Mouse (Mus musculus) limb, embryonic 14.5 days (tissue): ENCODE results near the gene C530025M09Rik. TPM values are rescaled to one million over a fixed set of nuclear protein-coding genes. Genes with fewer than 3 reads are reported as not detected.

ENCODE experiments used
- ATAC-seq: fragments of 200-750 bp; cut with Nextera tagmentation; 2 replicates; pipeline ENCODE4 v1.8.0; 2017; ENCODE audit warnings: low read depth, moderate number of reproducible peaks, moderate TSS enrichment; ENCODE audit not compliant: low FRiP score
- DNase-seq: peaks from one replicate; pipeline ENCODE4 v3.0.0-alpha.2; 2015; ENCODE audit warnings: low spot score
- H3K27ac ChIP-seq: fragments of 300-500 bp; sonication (generic); replicated peaks from 2 replicates; pipeline ENCODE4 v1.5.1; 2014; ENCODE audit warnings: low read depth, mild to moderate bottlenecking, low read length, moderate library complexity, mixed read lengths
- H3K27me3 ChIP-seq: fragments of 300-500 bp; sonication (generic); 2 replicates; pipeline ENCODE4 v1.6.1; 2014; ENCODE audit warnings: low read length, mixed read lengths; ENCODE audit not compliant: control insufficient read depth, insufficient read depth
- H3K36me3 ChIP-seq: fragments of 300-500 bp; sonication (generic); 2 replicates; pipeline ENCODE4 v1.6.1; 2014; ENCODE audit warnings: mild to moderate bottlenecking, low read length, moderate library complexity, mixed read lengths; ENCODE audit not compliant: control insufficient read depth, insufficient read depth
- H3K4me1 ChIP-seq: fragments of 300-500 bp; sonication (generic); 2 replicates; pipeline ENCODE4 v1.6.1; 2014; ENCODE audit warnings: antibody characterized with exemption, low read length, mixed read lengths; ENCODE audit not compliant: control insufficient read depth, insufficient read depth
- H3K4me2 ChIP-seq: fragments of 300-500 bp; sonication (generic); replicated peaks from 2 replicates; pipeline ENCODE4 v1.6.1; 2014; ENCODE audit warnings: low read depth, mild to moderate bottlenecking, low read length, moderate library complexity; ENCODE audit not compliant: severe bottlenecking
- H3K4me3 ChIP-seq: fragments of 300-500 bp; sonication (generic); replicated peaks from 2 replicates; pipeline ENCODE4 v1.5.1; 2014; ENCODE audit warnings: low read length
- H3K9ac ChIP-seq: fragments of 300-500 bp; sonication (generic); 2 replicates; pipeline ENCODE4 v1.6.1; 2014; ENCODE audit warnings: mild to moderate bottlenecking, low read depth, low read length, moderate library complexity; ENCODE audit not compliant: severe bottlenecking
- H3K9me3 ChIP-seq: fragments of 300-500 bp; sonication (generic); 2 replicates; pipeline ENCODE4 v1.6.1; 2016; ENCODE audit warnings: low read length; ENCODE audit not compliant: control insufficient read depth
- POLR2A ChIP-seq: fragments of 200-500 bp; IDR thresholded peaks from 2 replicates; pipeline ENCODE4 v1.8.0; 2012; ENCODE audit warnings: inconsistent platforms, mild to moderate bottlenecking, moderate library complexity, borderline replicate concordance; ENCODE audit not compliant: insufficient read depth, insufficient read length; ENCODE audit errors: extremely low read depth
- WGBS: fragments of 180-500 bp; shearing (Covaris S2); extraction: QIAGEN DNeasy Blood & Tissue Kit; methylation state at CpG from one replicate; pipeline ENCODE4 v1.1.7; 2014; 5-methylcytosine and 5-hydroxymethylcytosine counted together
- polyA plus RNA-seq, 2 experiments: library from polyadenylated mRNA; depleted of rRNA in 1 of 2; stranded (reverse) in 1 of 2; unstranded in 1 of 2; fragments of >200 nt; fragmentation: Nextera tagmentation in 1 of 2; extraction: Ambion mirVana in 1 of 2; gene quantifications; 2 replicates each; pipeline versions ENCODE4 v1.2.1 to v1.2.3; 2012 to 2014

The C530025M09Rik gene
- polyA plus RNA-seq (2012; rRNA removed) (0.12 TPM in 1 of 2 replicates, not detected in the other), polyA plus RNA-seq (2014; fragmentation: Nextera tagmentation; extraction: Ambion mirVana) (not detected in 2 replicates)

DNA sequence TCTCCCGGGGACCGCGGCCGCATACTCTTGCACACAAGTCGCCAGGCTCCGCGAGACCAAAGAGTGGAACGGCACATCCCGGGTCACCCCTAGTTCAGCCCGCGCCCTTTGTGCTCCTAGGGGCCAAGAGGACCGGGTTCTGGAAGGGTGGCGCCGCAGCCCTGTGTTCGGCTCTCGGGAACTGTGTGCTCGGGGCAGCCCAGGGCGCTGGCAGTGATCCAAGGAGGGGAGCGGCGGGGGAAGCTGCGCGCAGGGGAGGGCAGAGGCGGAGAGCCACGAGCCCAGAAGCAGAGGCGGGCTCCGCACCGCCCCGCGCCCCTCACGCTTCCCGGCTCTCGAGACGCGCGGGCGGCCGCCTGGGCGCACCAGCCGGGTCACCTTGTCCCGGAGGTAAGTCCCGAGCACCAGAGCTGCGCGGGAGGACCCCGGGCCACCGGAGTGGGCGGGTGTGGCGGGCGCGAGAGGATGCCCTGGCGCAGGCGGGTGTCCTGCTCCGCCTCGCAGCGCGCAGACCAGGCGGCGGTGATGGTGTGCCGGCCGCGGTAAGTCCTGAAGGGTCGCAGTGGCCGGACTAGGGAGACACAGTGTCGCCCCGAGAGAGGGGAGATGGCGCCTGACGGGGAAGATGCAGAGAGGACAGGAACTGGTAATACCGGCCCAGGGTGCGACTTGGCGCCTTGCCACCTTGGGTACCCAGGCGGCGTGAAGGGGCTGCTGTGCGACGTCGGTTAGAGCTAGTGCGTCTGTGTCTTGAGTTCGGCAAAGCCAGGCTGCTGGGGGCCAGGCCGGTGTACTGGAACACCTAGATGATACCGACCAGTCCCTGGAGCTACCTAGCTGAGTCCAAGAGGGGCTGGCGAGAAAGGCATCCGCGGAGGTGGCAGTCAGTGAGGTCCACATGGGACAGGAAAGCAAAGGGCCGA is at the start of gene C530025M09Rik:
C530025M09Rik (minus strand) TSS at position 678 of the 923 bp plus-strand sequence.
- Histone ChIP-seq H3K36me3 (no peaks in the 10 kb centered on the region), H3K27ac (no peak within 1 kb of the TSS), H3K4me3 (peak within 1 kb of the TSS; percentile 61), H3K4me1 (peaks cover 14% of the 10 kb centered on the region; the same call in 1 of the 2 replicates), H3K27me3 (peaks cover 32% of the 10 kb centered on the region; the same call in 1 of the 2 replicates), H3K9ac (peak within 1 kb of the TSS; percentile 59), H3K4me2 (peak within 1 kb of the TSS; percentile 98), H3K9me3 (no peaks in the 10 kb centered on the region)
- under 1% methylated on average over 68 of the region's 82 CpGs for WGBS
- TF ChIP-seq POLR2A: no peak
- DNase-seq (peak; percentile 12), ATAC-seq (peak; percentile 78)

DNA sequence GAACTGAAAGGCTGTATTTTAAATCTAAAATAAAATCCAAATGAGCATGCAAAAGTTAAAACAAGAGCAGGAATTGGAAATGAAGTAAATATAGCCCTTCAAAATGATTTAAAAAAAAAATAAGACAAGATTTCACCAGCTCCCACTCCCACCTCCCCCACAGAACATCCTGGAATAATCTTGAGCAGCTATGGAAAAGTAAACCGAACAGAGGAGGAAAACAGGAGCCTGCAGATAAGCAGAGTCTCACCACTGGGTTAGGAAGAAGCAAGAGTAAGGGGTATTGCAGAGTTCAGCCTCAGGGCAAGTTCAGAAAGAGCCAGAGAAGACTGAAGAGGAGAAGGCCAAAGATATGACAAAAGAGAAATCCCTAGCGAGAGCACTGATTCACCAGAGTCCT is 46.9 kb upstream of the C530025M09Rik start:
- ATAC-seq (no peak), DNase-seq (no peak)
- Histone ChIP-seq H3K27me3 (no peaks in the 10 kb centered on the region), H3K4me2 (no peak overlapping the region), H3K4me3 (no peak overlapping the region), H3K9ac (no peak overlapping the region), H3K36me3 (no peaks in the 10 kb centered on the region), H3K4me1 (no peaks in the 10 kb centered on the region), H3K9me3 (no peaks in the 10 kb centered on the region), H3K27ac (no peak overlapping the region)
- TF ChIP-seq POLR2A: no peak
- WGBS: 73% methylated on average over 2 of the region's 2 CpGs

DNA sequence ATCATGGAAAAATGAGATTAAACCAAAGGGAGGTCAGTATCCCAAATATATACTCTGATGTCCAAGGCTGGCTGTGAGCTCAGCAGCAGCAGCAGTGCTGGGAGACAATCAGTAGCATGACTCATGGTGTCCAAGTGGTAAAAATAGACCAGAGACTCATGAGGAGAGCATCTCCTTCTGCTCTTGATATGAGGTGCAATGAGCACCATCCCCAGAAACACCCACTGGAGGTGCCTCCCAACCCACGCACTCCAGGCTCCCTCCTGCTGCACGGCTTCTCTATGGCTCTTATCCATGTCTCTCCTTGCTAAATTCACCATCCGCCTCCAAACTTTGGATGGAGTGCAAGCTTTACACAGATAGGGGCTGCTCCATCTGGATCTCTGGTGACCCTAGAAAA is 42.3 kb upstream of the C530025M09Rik start:
- H3K27ac ChIP-seq: no peak overlapping the region

DNA sequence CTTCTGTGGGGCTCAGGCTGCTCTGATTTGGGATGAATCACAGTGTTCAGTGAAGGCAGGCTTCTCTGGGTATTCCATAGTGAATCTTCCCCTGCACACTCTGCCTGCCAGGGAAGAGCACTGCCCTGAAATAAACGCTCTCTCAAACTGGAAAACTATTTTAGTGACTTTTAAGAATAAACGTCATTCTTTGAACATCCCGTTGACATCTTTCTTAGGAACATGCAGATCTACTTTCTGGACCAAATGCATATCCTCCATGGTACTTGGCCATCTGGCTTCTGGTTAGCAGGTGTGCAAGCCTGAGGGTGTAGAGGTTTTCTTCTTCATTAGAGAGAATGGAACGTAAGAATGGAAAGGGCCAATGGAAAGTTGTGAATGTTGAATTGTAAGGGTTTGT is 41.5 kb upstream of the C530025M09Rik start:
- 84% methylated on average over 4 of the region's 4 CpGs for WGBS
- Histone ChIP-seq H3K9ac (no peak overlapping the region), H3K36me3 (no peaks in the 10 kb centered on the region), H3K4me2 (no peak overlapping the region), H3K27ac (no peak overlapping the region), H3K4me3 (no peak overlapping the region), H3K27me3 (no peaks in the 10 kb centered on the region), H3K4me1 (no peaks in the 10 kb centered on the region), H3K9me3 (no peaks in the 10 kb centered on the region)
- DNase-seq (no peak), ATAC-seq (no peak)
- TF ChIP-seq POLR2A: no peak

More for the DNA sequence above, 42.3 kb upstream of the C530025M09Rik start:
- no peaks in the 10 kb centered on the region for H3K36me3 ChIP-seq
- H3K4me3 ChIP-seq: no peak overlapping the region
- ATAC-seq (no peak), DNase-seq (no peak)
- H3K27me3 ChIP-seq: no peaks in the 10 kb centered on the region
- H3K9ac ChIP-seq: no peak overlapping the region
- no peaks in the 10 kb centered on the region for H3K9me3 ChIP-seq
- WGBS: 89% methylated on average over 3 of the region's 3 CpGs
- H3K4me1 ChIP-seq: no peaks in the 10 kb centered on the region
- no peak overlapping the region for H3K4me2 ChIP-seq
- no peak for TF ChIP-seq POLR2A

DNA sequence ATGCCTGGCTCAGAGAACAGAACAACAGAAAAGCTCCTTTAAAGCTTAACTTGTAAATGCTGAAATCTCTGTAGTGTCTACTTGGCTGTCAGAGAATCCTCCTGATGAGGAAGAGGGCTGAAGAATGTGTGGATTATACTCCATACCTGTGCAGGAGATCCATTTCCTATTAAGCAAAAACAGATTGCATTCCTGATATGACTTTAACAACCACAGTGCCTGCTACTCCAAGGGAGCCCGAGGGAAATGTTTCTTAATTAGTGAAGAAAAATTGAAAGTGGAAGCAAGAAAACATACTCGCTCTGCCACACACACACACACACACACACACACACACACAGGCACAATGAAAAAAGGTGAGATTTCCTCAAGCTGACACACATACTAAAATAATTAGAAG is 39.5 kb upstream of the C530025M09Rik start:
- no peak overlapping the region for H3K9ac ChIP-seq
- no peaks in the 10 kb centered on the region for H3K36me3 ChIP-seq
- 43% methylated on average over 2 of the region's 2 CpGs for WGBS
- no peak overlapping the region for H3K4me2 ChIP-seq
- no peaks in the 10 kb centered on the region for H3K4me1 ChIP-seq
- TF ChIP-seq POLR2A: no peak
- H3K27ac ChIP-seq: no peak overlapping the region
- no peaks in the 10 kb centered on the region for H3K9me3 ChIP-seq
- DNase-seq (no peak), ATAC-seq (no peak)
- no peak overlapping the region for H3K4me3 ChIP-seq
- H3K27me3 ChIP-seq: no peaks in the 10 kb centered on the region
